Mouse (Mus musculus): ENCODE results near the gene C1qtnf6. TPM values are rescaled to one million over a fixed set of nuclear protein-coding genes. Genes with fewer than 3 reads are reported as not detected.

C1qtnf6 gene
- polyA plus RNA-seq, 1 experiment from 2014 or later: 12.1 TPM

DNA sequence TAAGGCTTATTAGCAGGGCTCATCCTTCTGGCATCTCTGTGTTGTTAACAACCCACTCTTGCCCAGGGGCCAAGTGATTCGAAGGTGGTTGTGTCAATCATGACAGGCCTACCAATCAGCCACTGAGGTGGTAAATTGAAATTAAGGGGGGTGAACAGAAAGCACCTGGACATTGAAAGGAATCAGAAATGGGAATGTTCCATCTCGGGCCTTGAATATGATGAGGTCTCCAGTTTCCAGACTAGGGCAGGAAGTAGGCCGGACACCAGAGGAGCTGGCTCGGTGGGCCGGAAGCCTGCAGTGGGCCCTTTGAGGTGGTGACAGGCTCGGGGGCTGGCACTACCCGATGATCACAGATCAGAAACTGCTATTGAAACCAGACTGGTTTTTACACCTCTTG is 3.2 kb downstream of the C1qtnf6 start:
- Histone ChIP-seq H3K4me1 (ENCODE audit: control insufficient read depth, insufficient read depth, low read length) (peaks cover 19% of the 10 kb centered on the region), H3K36me3 (ENCODE audit: control insufficient read depth, insufficient read depth, low read length) (no peaks in the 10 kb centered on the region), H3K4me2 (no peak overlapping the region), H3K9ac (ENCODE audit: low read length) (no peak overlapping the region), H3K27ac (ENCODE audit: low read depth, low read length) (no peak overlapping the region), H3K4me3 (ENCODE audit: low read depth, low read length) (no peak overlapping the region), H3K9me3 (ENCODE audit: control insufficient read depth, low read length) (no peaks in the 10 kb centered on the region), H3K27me3 (ENCODE audit: control insufficient read depth, insufficient read depth, low read length) (peaks cover 11% of the 10 kb centered on the region; the same call in 1 of the 2 replicates)
- WGBS: 89% methylated on average over 7 of the region's 7 CpGs
- ATAC-seq (ENCODE audit: low FRiP score) (no peak), DNase-seq (ENCODE audit: low spot score, missing footprints) (peak; percentile 69)

DNA sequence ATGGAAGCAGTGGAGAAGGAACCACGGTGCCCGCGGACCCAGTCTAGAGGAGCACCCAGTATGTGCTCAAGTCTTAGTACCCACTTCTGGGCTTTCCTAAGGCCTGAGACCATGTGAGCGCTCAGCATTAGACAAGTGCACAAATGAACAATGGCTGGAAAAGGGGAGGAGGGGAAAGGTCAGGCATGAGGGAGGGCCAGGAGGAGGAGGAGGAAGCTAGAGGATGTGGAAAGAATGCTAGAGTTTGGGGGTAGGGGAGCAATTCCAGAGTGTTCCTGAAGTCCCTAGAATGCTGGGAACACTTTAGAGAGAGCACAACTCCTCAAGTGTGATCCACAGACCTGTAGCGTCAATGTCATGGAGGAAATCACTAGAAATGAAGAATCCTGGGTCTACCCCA is 7.1 kb downstream of the C1qtnf6 start:
- H3K9me3 ChIP-seq (ENCODE audit: control insufficient read depth, low read length): no peaks in the 10 kb centered on the region
- 77% methylated on average over 5 of the region's 5 CpGs for WGBS
- DNase-seq (ENCODE audit: low spot score, missing footprints) (peak; percentile 68), ATAC-seq (ENCODE audit: low FRiP score) (no peak)
- no peak overlapping the region for H3K4me2 ChIP-seq
- peaks cover 3% of the 10 kb centered on the region; the same call in 1 of the 2 replicates for H3K4me1 ChIP-seq (ENCODE audit: control insufficient read depth, insufficient read depth, low read length)
- H3K9ac ChIP-seq (ENCODE audit: low read length): no peak overlapping the region
- H3K27ac ChIP-seq (ENCODE audit: low read depth, low read length): no peak overlapping the region
- H3K27me3 ChIP-seq (ENCODE audit: control insufficient read depth, insufficient read depth, low read length): no peaks in the 10 kb centered on the region
- no peaks in the 10 kb centered on the region for H3K36me3 ChIP-seq (ENCODE audit: control insufficient read depth, insufficient read depth, low read length)
- H3K4me3 ChIP-seq (ENCODE audit: low read depth, low read length): no peak overlapping the region

DNA sequence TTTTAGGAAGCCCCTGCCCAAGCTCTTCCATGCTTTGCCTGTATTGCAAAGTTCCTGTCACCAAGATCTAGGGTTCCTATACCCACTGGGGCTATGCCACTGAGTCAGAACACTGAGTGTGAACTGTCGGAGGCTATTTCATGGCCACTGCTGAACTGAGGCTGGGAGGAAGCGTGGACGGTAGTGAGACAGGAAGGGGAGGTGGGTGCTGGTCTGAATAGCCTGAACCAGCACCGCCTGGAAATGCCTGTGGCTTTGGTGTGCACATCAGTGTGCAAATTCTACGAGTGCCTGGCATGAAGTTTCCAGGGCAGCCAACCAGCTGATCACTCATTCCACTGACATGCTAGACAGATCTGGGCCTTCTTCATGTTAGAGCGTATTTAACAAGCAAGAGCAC is 9.3 kb downstream of the C1qtnf6 start:
- 81% methylated on average over 6 of the region's 6 CpGs for WGBS
- H3K9ac ChIP-seq (ENCODE audit: low read length): no peak overlapping the region
- no peaks in the 10 kb centered on the region for H3K27me3 ChIP-seq (ENCODE audit: control insufficient read depth, insufficient read depth, low read length)
- H3K4me1 ChIP-seq (ENCODE audit: control insufficient read depth, insufficient read depth, low read length): no peaks in the 10 kb centered on the region
- ATAC-seq (ENCODE audit: low FRiP score): no peak
- H3K27ac ChIP-seq (ENCODE audit: low read depth, low read length): no peak overlapping the region
- no peaks in the 10 kb centered on the region for H3K36me3 ChIP-seq (ENCODE audit: control insufficient read depth, insufficient read depth, low read length)
- H3K4me2 ChIP-seq: no peak overlapping the region
- peak; percentile 78 for DNase-seq (ENCODE audit: low spot score, missing footprints)
- H3K4me3 ChIP-seq (ENCODE audit: low read depth, low read length): no peak overlapping the region
- H3K9me3 ChIP-seq (ENCODE audit: control insufficient read depth, low read length): no peaks in the 10 kb centered on the region

DNA sequence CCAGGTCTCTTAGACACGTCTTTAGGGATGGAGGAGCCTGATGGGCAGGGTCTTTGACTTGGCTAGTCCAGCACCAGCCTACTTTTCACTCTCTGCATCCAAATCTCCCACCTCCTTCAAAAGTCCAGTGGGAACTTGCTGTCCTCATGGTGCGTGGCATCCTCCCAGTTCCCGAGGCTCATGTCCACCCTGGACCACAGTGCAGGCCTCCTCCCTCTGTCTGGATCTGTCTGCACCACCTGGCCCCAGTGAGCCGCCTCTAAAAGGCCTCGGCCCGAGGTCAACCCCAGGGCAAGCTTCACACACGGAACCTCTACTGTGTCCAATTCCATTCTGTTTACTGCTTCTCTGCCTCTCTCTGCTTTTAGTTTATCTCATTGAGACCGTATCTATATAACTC is 9.9 kb downstream of the C1qtnf6 start:
- Histone ChIP-seq H3K9ac (ENCODE audit: low read length) (no peak overlapping the region), H3K27me3 (ENCODE audit: control insufficient read depth, insufficient read depth, low read length) (no peaks in the 10 kb centered on the region), H3K4me3 (ENCODE audit: low read depth, low read length) (no peak overlapping the region), H3K4me1 (ENCODE audit: control insufficient read depth, insufficient read depth, low read length) (no peaks in the 10 kb centered on the region), H3K27ac (ENCODE audit: low read depth, low read length) (no peak overlapping the region), H3K36me3 (ENCODE audit: control insufficient read depth, insufficient read depth, low read length) (no peaks in the 10 kb centered on the region), H3K4me2 (no peak overlapping the region), H3K9me3 (ENCODE audit: control insufficient read depth, low read length) (no peaks in the 10 kb centered on the region)
- no peak for DNase-seq (ENCODE audit: low spot score, missing footprints)
- WGBS: 77% methylated on average over 8 of the region's 8 CpGs
- ATAC-seq (ENCODE audit: low FRiP score): no peak

DNA sequence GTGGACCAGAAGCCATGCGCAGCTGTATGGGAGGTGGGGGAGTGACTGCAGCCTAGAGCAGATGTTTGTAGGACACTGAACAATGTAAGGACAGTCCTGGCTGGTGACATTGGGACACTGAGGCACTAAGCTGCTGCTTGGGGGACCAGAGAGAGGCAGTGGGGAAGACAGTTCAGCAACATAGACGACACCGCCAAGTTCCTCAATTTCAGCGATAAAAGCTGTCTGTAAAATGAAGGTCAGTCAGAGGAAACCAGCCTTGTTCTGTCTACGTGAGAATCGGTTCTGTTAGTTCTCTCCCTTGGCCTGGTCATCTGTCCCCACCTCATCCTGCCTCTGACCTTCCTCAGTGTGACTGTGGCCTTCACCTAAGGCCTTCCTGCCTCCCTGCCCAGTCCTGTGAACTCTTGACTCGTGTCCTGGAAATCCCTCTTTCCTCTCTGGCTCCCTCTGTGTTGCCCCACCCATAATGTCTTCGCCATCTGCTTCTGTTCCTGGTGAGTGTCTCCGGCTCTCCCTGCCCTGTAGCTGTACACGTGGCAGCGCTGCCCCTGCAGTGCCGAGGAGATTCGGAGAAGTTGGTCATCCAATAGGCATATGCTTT is 11.0 kb downstream of the C1qtnf6 start:
- no peak overlapping the region for H3K27ac ChIP-seq (ENCODE audit: low read depth, low read length)
- H3K9ac ChIP-seq (ENCODE audit: low read length): no peak overlapping the region
- H3K36me3 ChIP-seq (ENCODE audit: control insufficient read depth, insufficient read depth, low read length): no peaks in the 10 kb centered on the region
- peak; percentile 70 for DNase-seq (ENCODE audit: low spot score, missing footprints)
- H3K4me2 ChIP-seq: no peak overlapping the region
- no peak overlapping the region for H3K4me3 ChIP-seq (ENCODE audit: low read depth, low read length)
- ATAC-seq (ENCODE audit: low FRiP score): no peak
- no peaks in the 10 kb centered on the region for H3K9me3 ChIP-seq (ENCODE audit: control insufficient read depth, low read length)
- 79% methylated on average over 13 of the region's 13 CpGs for WGBS
- no peaks in the 10 kb centered on the region for H3K27me3 ChIP-seq (ENCODE audit: control insufficient read depth, insufficient read depth, low read length)
- no peaks in the 10 kb centered on the region for H3K4me1 ChIP-seq (ENCODE audit: control insufficient read depth, insufficient read depth, low read length)

DNA sequence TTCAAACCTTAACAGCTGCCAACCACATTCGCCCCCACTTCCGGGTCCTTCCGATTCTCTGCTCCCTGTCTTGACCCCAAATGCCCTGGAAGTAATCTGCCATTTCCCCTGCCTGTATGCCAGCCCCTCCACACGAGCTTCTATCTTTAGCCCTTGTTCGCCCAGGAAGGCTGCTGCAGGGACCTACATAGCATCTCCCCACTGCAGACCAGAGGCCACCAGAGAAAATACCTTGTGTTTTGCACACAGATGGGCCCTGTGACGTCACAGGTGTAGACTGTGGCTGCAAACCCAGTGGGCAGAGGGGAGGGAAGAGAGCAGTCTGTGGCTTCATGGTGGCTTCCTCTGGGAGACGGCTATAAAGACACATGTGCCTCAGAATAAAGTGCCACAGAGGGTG is 13.0 kb downstream of the C1qtnf6 start:
- Histone ChIP-seq H3K27ac (ENCODE audit: low read depth, low read length) (no peak overlapping the region), H3K9me3 (ENCODE audit: control insufficient read depth, low read length) (no peaks in the 10 kb centered on the region), H3K4me2 (no peak overlapping the region), H3K9ac (ENCODE audit: low read length) (no peak overlapping the region), H3K27me3 (ENCODE audit: control insufficient read depth, insufficient read depth, low read length) (no peaks in the 10 kb centered on the region), H3K4me3 (ENCODE audit: low read depth, low read length) (no peak overlapping the region), H3K4me1 (ENCODE audit: control insufficient read depth, insufficient read depth, low read length) (no peaks in the 10 kb centered on the region), H3K36me3 (ENCODE audit: control insufficient read depth, insufficient read depth, low read length) (no peaks in the 10 kb centered on the region)
- ATAC-seq (ENCODE audit: low FRiP score): no peak
- no peak for DNase-seq (ENCODE audit: low spot score, missing footprints)
- WGBS: 69% methylated on average over 7 of the region's 7 CpGs

DNA sequence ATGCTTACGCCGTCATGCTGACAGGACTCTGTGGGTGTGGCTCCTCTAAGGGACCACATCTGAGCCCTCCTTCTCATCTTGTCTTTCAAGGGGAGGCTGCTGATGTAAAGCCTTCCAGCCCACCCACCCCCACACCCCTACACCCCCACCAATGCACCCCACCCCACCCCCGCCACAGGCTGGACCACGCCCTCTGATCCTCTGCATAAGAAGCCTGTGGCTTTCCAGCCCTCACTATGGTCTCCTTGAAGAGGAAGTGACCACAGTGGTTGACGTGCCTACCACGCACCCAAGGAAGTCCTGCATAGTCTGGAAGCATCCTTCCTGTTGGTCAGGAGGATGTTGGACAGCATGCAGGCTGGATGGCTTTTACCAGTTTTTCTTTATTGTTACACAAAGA is 15.5 kb downstream of the C1qtnf6 start:
- ATAC-seq (ENCODE audit: low FRiP score) (no peak), DNase-seq (ENCODE audit: low spot score, missing footprints) (no peak)
- Histone ChIP-seq H3K4me3 (ENCODE audit: low read depth, low read length) (no peak overlapping the region), H3K9ac (ENCODE audit: low read length) (no peak overlapping the region), H3K4me1 (ENCODE audit: control insufficient read depth, insufficient read depth, low read length) (no peaks in the 10 kb centered on the region), H3K4me2 (no peak overlapping the region), H3K9me3 (ENCODE audit: control insufficient read depth, low read length) (no peaks in the 10 kb centered on the region), H3K27ac (ENCODE audit: low read depth, low read length) (no peak overlapping the region), H3K27me3 (ENCODE audit: control insufficient read depth, insufficient read depth, low read length) (no peaks in the 10 kb centered on the region), H3K36me3 (ENCODE audit: control insufficient read depth, insufficient read depth, low read length) (no peaks in the 10 kb centered on the region)
- 91% methylated on average over 6 of the region's 6 CpGs for WGBS

DNA sequence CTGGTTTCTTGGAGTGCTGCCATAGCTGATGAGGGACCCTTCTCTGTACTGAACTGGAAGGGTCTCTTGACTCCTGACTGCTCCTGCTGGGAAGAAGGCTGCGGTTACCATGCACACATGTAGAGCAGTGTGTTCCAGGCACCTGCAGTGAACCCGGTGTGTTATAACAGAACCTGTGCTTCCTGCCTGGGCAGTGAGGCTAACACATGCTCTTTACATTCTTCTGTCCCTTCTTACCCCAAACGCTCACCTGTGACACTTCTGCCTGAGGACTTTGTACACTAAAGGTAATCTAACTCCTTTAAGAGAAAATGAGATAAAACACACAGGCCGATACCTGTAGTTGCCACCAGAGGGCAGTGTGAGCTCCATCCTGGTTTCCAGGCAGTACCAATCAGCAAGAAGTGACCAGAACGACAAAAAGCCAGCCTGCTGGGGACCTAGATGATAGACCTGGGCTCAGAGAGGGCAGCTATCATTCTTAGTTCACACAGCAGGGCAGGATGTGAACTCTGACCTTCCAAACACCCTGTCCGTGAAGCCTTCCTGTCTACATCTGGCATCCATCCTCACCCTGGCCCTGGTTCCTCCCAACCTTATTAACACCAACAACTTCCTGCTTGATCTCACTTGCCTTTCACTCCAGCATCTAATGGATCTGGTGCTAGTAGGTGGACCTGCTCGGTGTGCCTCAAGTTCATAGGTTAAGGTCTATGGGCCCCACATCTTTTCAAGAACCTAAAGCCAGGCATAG is 16.6 kb downstream of the C1qtnf6 start:
- H3K27me3 ChIP-seq (ENCODE audit: control insufficient read depth, insufficient read depth, low read length): no peaks in the 10 kb centered on the region
- no peaks in the 10 kb centered on the region; the same call in 1 of the 2 replicates for H3K4me1 ChIP-seq (ENCODE audit: control insufficient read depth, insufficient read depth, low read length)
- no peak overlapping the region for H3K4me2 ChIP-seq
- no peaks in the 10 kb centered on the region for H3K9me3 ChIP-seq (ENCODE audit: control insufficient read depth, low read length)
- no peaks in the 10 kb centered on the region for H3K36me3 ChIP-seq (ENCODE audit: control insufficient read depth, insufficient read depth, low read length)
- ATAC-seq (ENCODE audit: low FRiP score) (no peak), DNase-seq (ENCODE audit: low spot score, missing footprints) (peak; percentile 97)
- no peak overlapping the region for H3K27ac ChIP-seq (ENCODE audit: low read depth, low read length)
- H3K4me3 ChIP-seq (ENCODE audit: low read depth, low read length): no peak overlapping the region
- H3K9ac ChIP-seq (ENCODE audit: low read length): no peak overlapping the region
- WGBS: 33% methylated on average over 7 of the region's 7 CpGs

DNA sequence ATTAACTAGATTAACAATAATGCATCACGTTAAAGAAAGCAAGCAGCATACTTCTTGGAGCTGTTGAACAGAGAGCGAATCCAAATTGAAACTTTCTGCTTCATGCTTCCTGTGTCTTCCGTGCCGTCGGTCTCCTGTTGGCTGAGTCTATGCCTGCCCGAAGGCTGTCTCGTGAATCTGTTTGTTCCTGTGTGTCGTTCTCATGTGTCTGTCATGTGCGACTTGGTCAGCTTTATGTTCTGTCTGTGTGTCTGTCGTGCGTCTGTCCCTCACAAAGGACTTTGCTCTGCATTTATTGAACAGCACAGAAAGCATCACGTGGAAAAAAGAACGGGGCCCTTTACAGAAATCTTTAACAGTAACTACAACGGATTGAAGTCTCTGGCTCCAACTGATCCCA is 18.2 kb downstream of the C1qtnf6 start:
- Histone ChIP-seq H3K9ac (ENCODE audit: low read length) (no peak overlapping the region), H3K4me2 (no peak overlapping the region), H3K4me1 (ENCODE audit: control insufficient read depth, insufficient read depth, low read length) (no peaks in the 10 kb centered on the region; the same call in 1 of the 2 replicates), H3K9me3 (ENCODE audit: control insufficient read depth, low read length) (no peaks in the 10 kb centered on the region), H3K36me3 (ENCODE audit: control insufficient read depth, insufficient read depth, low read length) (no peaks in the 10 kb centered on the region), H3K4me3 (ENCODE audit: low read depth, low read length) (no peak overlapping the region), H3K27me3 (ENCODE audit: control insufficient read depth, insufficient read depth, low read length) (no peaks in the 10 kb centered on the region), H3K27ac (ENCODE audit: low read depth, low read length) (no peak overlapping the region)
- 88% methylated on average over 14 of the region's 14 CpGs for WGBS
- no peak for ATAC-seq (ENCODE audit: low FRiP score)
- no peak for DNase-seq (ENCODE audit: low spot score, missing footprints)
